Mouse (Mus musculus) E14TG2a.4 (cell line): ENCODE results near the gene Gna15.

ENCODE experiments used
- CTCF ChIP-seq: conservative IDR thresholded peaks from 2 replicates; pipeline ENCODE4 v1.5.1; 2014; ENCODE audit warnings: low read length
- NANOG ChIP-seq: IDR thresholded peaks from 2 replicates; pipeline ENCODE4 v1.6.1; 2014; ENCODE audit warnings: borderline replicate concordance, low read length, mixed read lengths
- POU5F1 ChIP-seq: IDR thresholded peaks from 2 replicates; pipeline ENCODE4 v1.6.1; 2014; ENCODE audit warnings: low read length, borderline replicate concordance

- TF ChIP-seq CTCF (no peak), POU5F1 (no peak), NANOG (no peak)
Observed at GRCm38 (mm10) chr10:81560719-81561459, 36.9 kb upstream of the Gna15 start.
